Mouse (Mus musculus): ENCODE results near the gene Il1rl1. TPM values are rescaled to one million over a fixed set of nuclear protein-coding genes. Genes with fewer than 3 reads are reported as not detected.

Gene Il1rl1
- polyA plus RNA-seq (2014; fragmentation: Nextera tagmentation; extraction: Ambion mirVana) = 0.69 and 1.0 TPM in 2 replicates

GRCm38 (mm10) chr1:40428910-40429675 lies at the start of gene Il1rl1:
Gene Il1rl1 (plus strand): TSS chr1:40429570.
- no peaks in the 10 kb centered on the region for H3K9me3 ChIP-seq (ENCODE audit: low read depth, low read length)
- H3K4me2 ChIP-seq = no peak within 1 kb of the TSS
- H3K36me3 ChIP-seq (ENCODE audit: insufficient read depth) = no peaks in the 10 kb centered on the region
- ATAC-seq (ENCODE audit: insufficient read depth) (no peak; the same call in 1 of the 2 replicates), DNase-seq (no peak)
- no peak for TF ChIP-seq CTCF (IDR thresholded peaks at IDR 0.05; ENCODE audit: low read depth)
- H3K27me3 ChIP-seq (ENCODE audit: insufficient read depth, low read length) = no peaks in the 10 kb centered on the region; the same call in 1 of the 2 replicates
- H3K9ac ChIP-seq = no peak within 1 kb of the TSS
- 68% methylated on average over 5 of the region's 5 CpGs for WGBS
- H3K4me1 ChIP-seq (ENCODE audit: insufficient read depth) = no peaks in the 10 kb centered on the region
- no peak within 1 kb of the TSS for H3K4me3 ChIP-seq (ENCODE audit: low read depth, low read length)
- no peak within 1 kb of the TSS for H3K27ac ChIP-seq (ENCODE audit: low read depth)

- ATAC-seq (ENCODE audit: insufficient read depth) (no peak), DNase-seq (peak; percentile 83)
- Histone ChIP-seq H3K27ac (ENCODE audit: low read depth) (no peak overlapping the region), H3K27me3 (ENCODE audit: insufficient read depth, low read length) (no peaks in the 10 kb centered on the region), H3K9ac (no peak overlapping the region), H3K4me2 (no peak overlapping the region), H3K4me1 (ENCODE audit: insufficient read depth) (no peaks in the 10 kb centered on the region), H3K36me3 (ENCODE audit: insufficient read depth) (no peaks in the 10 kb centered on the region), H3K4me3 (ENCODE audit: low read depth, low read length) (no peak overlapping the region), H3K9me3 (ENCODE audit: low read depth, low read length) (no peaks in the 10 kb centered on the region)
- WGBS = 53% methylated on average over 6 of the region's 6 CpGs
- TF ChIP-seq CTCF (IDR thresholded peaks at IDR 0.05; ENCODE audit: low read depth) = peak; percentile 75
Measured at GRCm38 (mm10) chr1:40380111-40380510, 49.3 kb upstream of the Il1rl1 start.

GRCm38 (mm10) chr1:40380990-40381389 lies 48.4 kb upstream of the Il1rl1 start:
- Histone ChIP-seq H3K27ac (ENCODE audit: low read depth) (no peak overlapping the region), H3K4me2 (no peak overlapping the region), H3K27me3 (ENCODE audit: insufficient read depth, low read length) (no peaks in the 10 kb centered on the region), H3K36me3 (ENCODE audit: insufficient read depth) (no peaks in the 10 kb centered on the region), H3K4me1 (ENCODE audit: insufficient read depth) (no peaks in the 10 kb centered on the region), H3K9ac (no peak overlapping the region), H3K4me3 (ENCODE audit: low read depth, low read length) (no peak overlapping the region), H3K9me3 (ENCODE audit: low read depth, low read length) (no peaks in the 10 kb centered on the region)
- TF ChIP-seq CTCF (IDR thresholded peaks at IDR 0.05; ENCODE audit: low read depth) = no peak
- DNase-seq (no peak), ATAC-seq (ENCODE audit: insufficient read depth) (no peak)
- 85% methylated on average over 11 of the region's 11 CpGs for WGBS

GRCm38 (mm10) chr1:40382841-40383240 lies 46.5 kb upstream of the Il1rl1 start:
- TF ChIP-seq CTCF (IDR thresholded peaks at IDR 0.05; ENCODE audit: low read depth) = no peak
- H3K36me3 ChIP-seq (ENCODE audit: insufficient read depth) = no peaks in the 10 kb centered on the region
- H3K9ac ChIP-seq = no peak overlapping the region
- ATAC-seq (ENCODE audit: insufficient read depth) (no peak), DNase-seq (no peak)
- no peak overlapping the region for H3K4me3 ChIP-seq (ENCODE audit: low read depth, low read length)
- H3K9me3 ChIP-seq (ENCODE audit: low read depth, low read length) = no peaks in the 10 kb centered on the region
- H3K27ac ChIP-seq (ENCODE audit: low read depth) = no peak overlapping the region
- no peak overlapping the region for H3K4me2 ChIP-seq
- WGBS = 70% methylated on average over 5 of the region's 5 CpGs
- H3K4me1 ChIP-seq (ENCODE audit: insufficient read depth) = no peaks in the 10 kb centered on the region
- no peaks in the 10 kb centered on the region for H3K27me3 ChIP-seq (ENCODE audit: insufficient read depth, low read length)

- Histone ChIP-seq H3K36me3 (ENCODE audit: insufficient read depth) (no peaks in the 10 kb centered on the region), H3K4me3 (ENCODE audit: low read depth, low read length) (no peak overlapping the region), H3K27me3 (ENCODE audit: insufficient read depth, low read length) (no peaks in the 10 kb centered on the region), H3K9me3 (ENCODE audit: low read depth, low read length) (no peaks in the 10 kb centered on the region), H3K27ac (ENCODE audit: low read depth) (no peak overlapping the region), H3K4me2 (no peak overlapping the region), H3K4me1 (ENCODE audit: insufficient read depth) (no peaks in the 10 kb centered on the region), H3K9ac (no peak overlapping the region)
- ATAC-seq (ENCODE audit: insufficient read depth) (no peak), DNase-seq (no peak)
- no peak for TF ChIP-seq CTCF (IDR thresholded peaks at IDR 0.05; ENCODE audit: low read depth)
- 82% methylated on average over 8 of the region's 8 CpGs for WGBS
Measured at GRCm38 (mm10) chr1:40384931-40385545, 44.3 kb upstream of the Il1rl1 start.

- 85% methylated on average over 3 of the region's 3 CpGs for WGBS
- H3K36me3 ChIP-seq (ENCODE audit: insufficient read depth) = no peaks in the 10 kb centered on the region
- DNase-seq (no peak), ATAC-seq (ENCODE audit: insufficient read depth) (no peak)
- H3K27ac ChIP-seq (ENCODE audit: low read depth) = no peak overlapping the region
- H3K9ac ChIP-seq = no peak overlapping the region
- no peak overlapping the region for H3K4me3 ChIP-seq (ENCODE audit: low read depth, low read length)
- H3K4me1 ChIP-seq (ENCODE audit: insufficient read depth) = no peaks in the 10 kb centered on the region
- no peak for TF ChIP-seq CTCF (IDR thresholded peaks at IDR 0.05; ENCODE audit: low read depth)
- no peaks in the 10 kb centered on the region for H3K9me3 ChIP-seq (ENCODE audit: low read depth, low read length)
- no peak overlapping the region for H3K4me2 ChIP-seq
- no peaks in the 10 kb centered on the region for H3K27me3 ChIP-seq (ENCODE audit: insufficient read depth, low read length)
Measured at GRCm38 (mm10) chr1:40391374-40391773, 38.0 kb upstream of the Il1rl1 start.

- no peaks in the 10 kb centered on the region for H3K4me1 ChIP-seq (ENCODE audit: insufficient read depth)
- no peak overlapping the region for H3K27ac ChIP-seq (ENCODE audit: low read depth)
- H3K36me3 ChIP-seq (ENCODE audit: insufficient read depth) = no peaks in the 10 kb centered on the region
- no peak overlapping the region for H3K4me3 ChIP-seq (ENCODE audit: low read depth, low read length)
- ATAC-seq (ENCODE audit: insufficient read depth) (no peak), DNase-seq (no peak)
- no peak overlapping the region for H3K9ac ChIP-seq
- WGBS = 82% methylated on average over 6 of the region's 6 CpGs
- no peak overlapping the region for H3K4me2 ChIP-seq
- H3K27me3 ChIP-seq (ENCODE audit: insufficient read depth, low read length) = no peaks in the 10 kb centered on the region
- no peak for TF ChIP-seq CTCF (IDR thresholded peaks at IDR 0.05; ENCODE audit: low read depth)
- no peaks in the 10 kb centered on the region for H3K9me3 ChIP-seq (ENCODE audit: low read depth, low read length)
Measured at GRCm38 (mm10) chr1:40392535-40392934, 36.8 kb upstream of the Il1rl1 start.
